In genomic region chr1:37598986-37599385, GRCm38 (mm10) we compare ENCODE assay signal across 21 mouse cellular contexts. TPM values are rescaled to one million over a fixed set of nuclear protein-coding genes. Genes with fewer than 3 reads are reported as not detected.
DNase-seq lines count a peak whose midpoint lies in the region; ATAC-seq and TF ChIP-seq lines count a peak whose summit lies in the region.
"Had no signal": no experiment of that assay in that cellular context is flagged by ENCODE, and none has a peak within 500 bp of the region (broad histone marks: within the 10 kb centered on the region; RNA-seq: fewer than 3 reads in every experiment).

No protein-coding gene starts in this region.

- TF ChIP-seq CTCF in CH12.LX (conservative IDR thresholded peaks at IDR 0.05 in 1 of 2, IDR thresholded peaks at IDR 0.05 in 1 of 2; ENCODE audit: low read depth in 2 of 2, low read length in 2 of 2), result no peak

- H3K4me1 ChIP-seq in kidney, embryonic 14.5 days (ENCODE audit: control insufficient read depth, insufficient read depth, low read length), result no peaks in the 10 kb centered on the region
- peaks cover 36 to 72% of the 10 kb centered on the region in 2 experiments for H3K4me1 ChIP-seq in CH12.LX (ENCODE audit: control insufficient read depth in 1 of 2, insufficient read depth in 2 of 2)
- peaks cover 8% of the 10 kb centered on the region; the same call in 1 of the 2 replicates for H3K4me1 ChIP-seq in intestine, embryonic 16.5 days (ENCODE audit: control insufficient read depth, insufficient read depth, low read length)

- TF ChIP-seq POLR2A in CH12.LX (IDR thresholded peaks at IDR 0.05; ENCODE audit: low read depth, low read length), result no peak

- no peaks in the 10 kb centered on the region for H3K27me3 ChIP-seq in kidney, embryonic 14.5 days (ENCODE audit: control insufficient read depth, insufficient read depth, low read length)
- H3K27me3 ChIP-seq in CH12.LX (replicated peaks), result no peaks in the 10 kb centered on the region
- no peaks in the 10 kb centered on the region for H3K27me3 ChIP-seq in intestine, embryonic 16.5 days (replicated peaks; ENCODE audit: control insufficient read depth, insufficient read depth, low read length)
- H3K27me3 ChIP-seq: Patski had no signal

- no peak for DNase-seq in kidney, postnatal 10 days
- peak; percentile 3 for DNase-seq in urinary bladder, postnatal 10 days (ENCODE audit: low spot score)
- no peak for DNase-seq in urinary bladder, adult 2 months (ENCODE audit: low spot score)
- DNase-seq in CH12.LX (ENCODE audit: extremely low read depth), result peak; percentile 56
- DNase-seq: adrenal gland, adult 2 months; adrenal gland, adult 8-10 months; adrenal gland, postnatal 10 days; adrenal gland, postnatal 14 days; adrenal gland, postnatal 25 days; adrenal gland, postnatal 36 days; B cell, adult 2 months; cerebellum, adult 11 months; cerebellum, adult 11-12 months; cerebellum, adult 18-20 months; cerebellum, adult 2 months had no signal

- no peak for TF ChIP-seq RAD21 in CH12.LX (IDR thresholded peaks at IDR 0.05; ENCODE audit: low read depth, low read length)

- H3K36me3 ChIP-seq in kidney, embryonic 14.5 days (ENCODE audit: control insufficient read depth, insufficient read depth, low read length), result no peaks in the 10 kb centered on the region
- H3K36me3 ChIP-seq in CH12.LX (replicated peaks in 1 of 2; ENCODE audit: control insufficient read depth in 1 of 2, insufficient read depth in 1 of 2, low read length in 1 of 2), result no peaks in the 10 kb centered on the region
- no peaks in the 10 kb centered on the region for H3K36me3 ChIP-seq in intestine, embryonic 16.5 days (ENCODE audit: control insufficient read depth, insufficient read depth, low read length)
- H3K36me3 ChIP-seq: G1E had no signal

- H3K9me3 ChIP-seq in kidney, embryonic 14.5 days (ENCODE audit: control insufficient read depth, low read length), result no peaks in the 10 kb centered on the region
- peaks cover under 1% of the 10 kb centered on the region for H3K9me3 ChIP-seq in CH12.LX (replicated peaks; ENCODE audit: low read length)
- no peaks in the 10 kb centered on the region for H3K9me3 ChIP-seq in intestine, embryonic 16.5 days (ENCODE audit: control insufficient read depth, low read length)

- in situ Hi-C loops in CH12.LX (cut with MboI; ENCODE audit: low pct_ligation_motif_present, low pct_unique_long_range_greater_than_20kb, low sequenced_read_pairs), result no loop called here

- peak; percentile 51; the same call in 1 of the 2 replicates for TF ChIP-seq EP300 in CH12.LX (IDR thresholded peaks at IDR 0.05; ENCODE audit: low read length)

- dilution Hi-C loops in CH12.LX (cut with MboI; ENCODE audit: extremely low pct_ligation_motif_present, extremely low pct_unique_long_range_greater_than_20kb, low sequenced_read_pairs), result no loop called here

- H3K9ac ChIP-seq in kidney, embryonic 14.5 days (ENCODE audit: low read depth, low read length), result peak overlapping the region; percentile 12; the same call in 1 of the 2 replicates
- 0 out of 2 replicates have a peak overlapping the region, but pooled peaks have one; percentile 9 for H3K9ac ChIP-seq in CH12.LX (ENCODE audit: insufficient read depth, low read depth)
- no peak overlapping the region for H3K9ac ChIP-seq in intestine, embryonic 16.5 days (ENCODE audit: low read depth, low read length)

- H3K4me3 ChIP-seq in kidney, embryonic 14.5 days (ENCODE audit: low read length), result no peak overlapping the region
- H3K4me3 ChIP-seq in CH12.LX (replicated peaks in 1 of 3; ENCODE audit: low read depth in 2 of 3, low read length in 2 of 3, poor library complexity in 1 of 3), result no peak overlapping the region
- H3K4me3 ChIP-seq in intestine, embryonic 16.5 days (ENCODE audit: low read length), result no peak overlapping the region

- WGBS in kidney, embryonic 14.5 days, result 68% methylated on average over 5 of the region's 5 CpGs
- WGBS in intestine, embryonic 16.5 days, result 68% methylated on average over 5 of the region's 5 CpGs

- H3K79me2 ChIP-seq in CH12.LX (replicated peaks; ENCODE audit: control insufficient read depth, extremely low read depth, insufficient read depth, poor library complexity, severe bottlenecking), result no peaks in the 10 kb centered on the region

- ATAC-seq in kidney, embryonic 14.5 days (ENCODE audit: low FRiP score, low TSS enrichment), result no peak
- ATAC-seq in intestine, embryonic 16.5 days, result no peak
- ATAC-seq: activated CD4-positive, CD25-positive, alpha-beta regulatory T cell, adult 4 months; CD4-positive, CD25-positive, alpha-beta regulatory T cell, adult 4 months; Patski had no signal

- H3K4me2 ChIP-seq in kidney, embryonic 14.5 days (replicated peaks; ENCODE audit: low read depth, low read length), result no peak overlapping the region
- H3K4me2 ChIP-seq in CH12.LX (ENCODE audit: insufficient read depth, low read depth, poor library complexity, severe bottlenecking), result peak overlapping the region; percentile 23; the same call in 1 of the 2 replicates
- no peak overlapping the region for H3K4me2 ChIP-seq in intestine, embryonic 16.5 days (ENCODE audit: low read depth, low read length)

- no peak overlapping the region for H3K27ac ChIP-seq in kidney, embryonic 14.5 days (ENCODE audit: low read depth, low read length)
- H3K27ac ChIP-seq in CH12.LX (ENCODE audit: insufficient read depth, low read depth), result peak overlapping the region; percentile 92
- H3K27ac ChIP-seq in intestine, embryonic 16.5 days (ENCODE audit: low read length), result no peak overlapping the region

TF ChIP-seq in CH12.LX, 34 proteins besides CTCF, POLR2A, EP300 and RAD21:
- TF ChIP-seq ELF1 (IDR thresholded peaks at IDR 0.05; ENCODE audit: low read depth, low read length) (peak; percentile 37; the same call in 1 of the 2 replicates), TBP (conservative IDR thresholded peaks at IDR 0.05; ENCODE audit: low read depth, low read length) (0 out of 2 replicates have a peak, but pooled peaks have one; percentile 46), POLR2AphosphoS2 (IDR thresholded peaks at IDR 0.05; ENCODE audit: low read depth, low read length) (no peak), ZNF384 (IDR thresholded peaks at IDR 0.05; ENCODE audit: low read depth, low read length) (no peak), MYC (IDR thresholded peaks at IDR 0.05; ENCODE audit: low read depth, low read length) (0 out of 2 replicates have a peak, but pooled peaks have one; percentile 31), MAFK (IDR thresholded peaks at IDR 0.05; ENCODE audit: insufficient replicate concordance, low read length) (0 out of 2 replicates have a peak, but pooled peaks have one; percentile 9), TCF12 (IDR thresholded peaks at IDR 0.05; ENCODE audit: low read depth, low read length) (0 out of 2 replicates have a peak, but pooled peaks have one; percentile 12), MEF2A (IDR thresholded peaks at IDR 0.05; ENCODE audit: borderline replicate concordance, low read depth, low read length) (no peak), ETS1 (conservative IDR thresholded peaks at IDR 0.05; ENCODE audit: low read depth, low read length) (no peak), USF2 (conservative IDR thresholded peaks at IDR 0.05; ENCODE audit: low read depth, low read length) (no peak), SIN3A (IDR thresholded peaks at IDR 0.05; ENCODE audit: low read length) (no peak)

RNA-seq across cellular contexts. Expression of gene Mgat4a, which starts 58.2 kb away (rescaled TPM):
- polyA plus RNA-seq in kidney, embryonic 14.5 days (2014; fragmentation: Nextera tagmentation; extraction: Ambion mirVana), result 7.1 and 9.5 TPM in 2 replicates
- polyA plus RNA-seq in urinary bladder, adult 2 months (2012; rRNA removed), result 33.1 and 33.4 TPM in 2 replicates
- total RNA-seq in CH12.LX (2012; rRNA removed), result 23.2 and 25.1 TPM in 2 replicates
- total RNA-seq in CH12.LX (2014; rRNA removed), result 22.9 and 25.4 TPM in 2 replicates
- 19.9 and 22.3 TPM in 2 replicates for polyA plus RNA-seq in CH12.LX (2012; ENCODE audit: insufficient read length, low read depth)
- polyA plus RNA-seq in intestine, embryonic 16.5 days (2015; fragmentation: Nextera tagmentation; extraction: Ambion mirVana), result 48.7 and 50.1 TPM in 2 replicates

Comparison
In these comparisons a context has a peak if more than half of its experiments do, and no peak if none do; other contexts are left out.
1. DNase-seq: peak in urinary bladder, postnatal 10 days (single experiment) and CH12.LX (single experiment); none in kidney, postnatal 10 days (single experiment) and urinary bladder, adult 2 months (single experiment).